Mouse (Mus musculus) liver, adult 2 months (tissue): ENCODE measurements around the gene Sema6b. TPM values are rescaled to one million over a fixed set of nuclear protein-coding genes. Genes with fewer than 3 reads are reported as not detected.
A peak's percentile ranks its signal among the peaks of the same experiment; 100 is the strongest.

Experiments used
- DNase-seq: peaks from one replicate; pipeline ENCODE4 v3.0.0-alpha.2; 2011; ENCODE audit warnings: low read depth, low spot score; ENCODE audit errors: extremely low read depth
- H3K27ac ChIP-seq: fragments of 200-500 bp; replicated peaks from 2 replicates; pipeline ENCODE4 v1.5.1; 2012; ENCODE audit warnings: low read depth, mild to moderate bottlenecking, control low read depth, inconsistent platforms, low read length; ENCODE audit not compliant: insufficient read depth
- H3K27me3 ChIP-seq: fragments of 200-500 bp; 2 replicates; pipeline ENCODE4 v1.6.1; 2012; ENCODE audit warnings: mild to moderate bottlenecking, moderate library complexity, low read length, inconsistent platforms; ENCODE audit not compliant: control insufficient read depth, insufficient read depth
- H3K36me3 ChIP-seq: fragments of 200-500 bp; 2 replicates; pipeline ENCODE4 v1.6.1; 2012; ENCODE audit warnings: low read length, inconsistent platforms; ENCODE audit not compliant: control insufficient read depth, insufficient read depth
- H3K4me1 ChIP-seq: fragments of 200-500 bp; 2 replicates; pipeline ENCODE4 v1.6.1; 2011; ENCODE audit warnings: low read length; ENCODE audit not compliant: control insufficient read depth, insufficient read depth
- H3K4me3 ChIP-seq: fragments of 200-500 bp; 2 replicates; pipeline ENCODE4 v1.5.1; 2011; ENCODE audit warnings: low read depth, mild to moderate bottlenecking, control low read depth, low read length, moderate library complexity; ENCODE audit not compliant: insufficient read depth
- H3K79me2 ChIP-seq: fragments of 200-500 bp; 2 replicates; pipeline ENCODE4 v1.6.1; 2012; ENCODE audit warnings: inconsistent platforms, mild to moderate bottlenecking, low read length, moderate library complexity; ENCODE audit not compliant: control insufficient read depth, insufficient read depth
- H3K9ac ChIP-seq: fragments of 200-500 bp; 2 replicates; pipeline ENCODE4 v1.6.1; 2012; ENCODE audit warnings: low read depth, mild to moderate bottlenecking, control low read depth, inconsistent platforms, low read length
- CTCF ChIP-seq: fragments of 200-500 bp; IDR thresholded peaks from 2 replicates; pipeline ENCODE4 v1.5.1; 2011; ENCODE audit warnings: low read depth, low read length, control low read depth
- POLR2A ChIP-seq: fragments of 200-500 bp; IDR thresholded peaks from 2 replicates; pipeline ENCODE4 v1.6.1; 2011; ENCODE audit warnings: low read length, control low read depth; ENCODE audit not compliant: insufficient read depth; ENCODE audit errors: extremely low read depth
- WGBS: fragments of 180-500 bp; shearing (Covaris S2); methylation state at CpG from one replicate; pipeline ENCODE4 v1.1.7; 2018; 5-methylcytosine and 5-hydroxymethylcytosine counted together
- polyA plus RNA-seq: library from polyadenylated mRNA; depleted of rRNA; stranded (reverse); fragments of >200 nt; gene quantifications from 2 replicates; pipeline ENCODE4 v1.2.3, GENCODE M21; 2012
- total RNA-seq: library from RNA; depleted of rRNA; stranded (reverse); fragments of >200 nt; gene quantifications from 2 replicates; pipeline ENCODE4 v1.2.3, GENCODE M21; 2014

Sema6b gene
- total and polyA plus RNA-seq, 2 experiments = 1.3 to 3.9 TPM

DNA sequence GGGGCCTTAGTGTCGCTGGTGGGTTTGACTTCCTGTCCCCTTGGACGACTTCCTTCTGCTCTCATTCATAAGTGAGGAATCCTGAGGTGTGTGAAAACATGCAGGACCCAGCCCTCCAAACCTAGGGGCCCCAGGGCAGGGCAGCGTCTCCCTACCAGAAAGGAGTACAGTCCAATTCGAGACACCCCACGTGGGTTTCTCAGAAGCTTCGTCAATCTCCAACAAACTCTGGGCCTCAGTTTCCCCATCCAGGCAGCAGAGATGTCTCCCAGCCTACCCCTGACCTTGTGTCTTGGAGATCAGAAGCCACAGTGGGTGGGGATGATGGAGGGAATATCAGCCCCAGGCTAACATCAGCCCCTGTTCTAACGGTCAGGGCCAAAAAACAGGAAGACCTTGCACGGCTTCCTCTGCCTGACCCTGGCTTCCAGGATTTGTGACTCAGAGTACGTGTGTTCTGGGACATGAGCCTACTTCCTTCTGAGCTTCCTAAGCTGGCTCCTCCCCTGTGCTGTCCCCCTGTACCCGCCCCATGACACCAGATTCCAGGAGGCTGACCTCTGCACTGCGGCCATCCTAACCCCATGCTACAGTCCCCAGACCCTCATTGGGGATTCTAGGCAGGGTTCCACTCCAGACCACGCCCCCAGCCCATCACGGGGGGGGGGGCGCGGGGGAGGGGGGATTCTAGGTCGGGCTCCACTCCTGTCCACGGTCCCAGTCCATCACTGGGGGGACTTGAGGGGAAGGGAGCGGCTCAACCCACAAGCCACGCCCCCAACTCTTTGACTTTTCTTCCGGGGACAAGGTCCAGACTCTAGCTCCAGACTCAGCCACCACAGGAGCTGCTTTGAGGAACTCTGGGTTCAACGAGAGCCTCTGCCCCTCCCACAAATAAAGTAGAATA, 6.4 kb downstream of the Sema6b start:
- Histone ChIP-seq H3K79me2 (no peaks in the 10 kb centered on the region), H3K9ac (peak overlapping the region; percentile 26), H3K36me3 (no peaks in the 10 kb centered on the region), H3K4me3 (peak overlapping the region; percentile 30), H3K27me3 (no peaks in the 10 kb centered on the region), H3K4me1 (peaks cover 5% of the 10 kb centered on the region; the same call in 1 of the 2 replicates), H3K27ac (peak overlapping the region; percentile 92)
- DNase-seq = peak; percentile 71
- WGBS = 16% methylated on average over 21 of the region's 21 CpGs
- no peak for TF ChIP-seq CTCF
- TF ChIP-seq POLR2A = no peak

DNA sequence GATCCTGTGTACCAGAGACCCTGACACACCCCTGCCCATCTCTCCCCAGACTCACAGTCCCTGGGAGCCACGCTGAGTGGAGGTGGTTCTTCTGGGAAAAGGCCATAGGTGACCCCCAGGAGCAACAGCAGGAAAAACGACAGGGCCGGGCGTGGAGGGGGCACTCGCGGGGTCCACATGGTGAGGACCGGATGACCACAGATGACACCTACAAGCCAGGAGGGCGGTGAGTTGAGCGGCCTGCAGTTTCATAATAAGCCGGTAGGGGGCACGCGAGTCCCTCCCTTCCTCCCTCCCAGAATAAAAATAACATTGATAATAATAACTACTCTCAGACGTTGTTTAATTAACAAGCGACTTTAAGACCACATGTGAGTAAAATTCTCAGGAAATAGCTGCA, 7.5 kb downstream of the Sema6b start:
- no peaks in the 10 kb centered on the region for H3K79me2 ChIP-seq
- WGBS = 6% methylated on average over 14 of the region's 14 CpGs
- no peak overlapping the region for H3K27ac ChIP-seq
- no peaks in the 10 kb centered on the region for H3K27me3 ChIP-seq
- DNase-seq = no peak
- H3K36me3 ChIP-seq = no peaks in the 10 kb centered on the region
- TF ChIP-seq CTCF (peak; percentile 90), POLR2A (no peak)
- no peak overlapping the region for H3K4me3 ChIP-seq
- H3K9ac ChIP-seq = no peak overlapping the region
- H3K4me1 ChIP-seq = peaks cover 5% of the 10 kb centered on the region; the same call in 1 of the 2 replicates

DNA sequence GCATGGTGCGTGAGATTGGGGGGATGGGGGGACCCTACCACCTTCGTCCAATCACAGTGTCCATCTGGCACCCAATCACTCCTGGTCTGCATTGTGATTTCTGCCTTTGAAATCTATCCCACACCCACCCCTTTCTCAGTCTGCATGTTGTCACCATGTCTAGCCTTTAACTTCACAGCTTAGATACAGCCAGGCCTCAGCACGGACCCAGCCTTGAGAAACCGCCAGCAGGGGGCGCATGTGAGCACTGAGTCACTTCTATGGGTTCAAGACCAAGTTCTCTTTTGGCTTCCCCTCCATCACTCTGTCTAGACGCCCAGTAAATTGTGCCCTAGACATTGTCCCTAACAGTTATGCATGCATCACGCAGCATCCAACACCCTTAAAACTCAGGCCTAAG, 8.3 kb downstream of the Sema6b start:
- Histone ChIP-seq H3K27ac (no peak overlapping the region), H3K9ac (no peak overlapping the region), H3K36me3 (no peaks in the 10 kb centered on the region), H3K27me3 (no peaks in the 10 kb centered on the region), H3K4me3 (no peak overlapping the region), H3K4me1 (peaks cover 5% of the 10 kb centered on the region; the same call in 1 of the 2 replicates), H3K79me2 (no peaks in the 10 kb centered on the region)
- TF ChIP-seq POLR2A = no peak
- TF ChIP-seq CTCF = peak; percentile 88
- WGBS = 48% methylated on average over 7 of the region's 7 CpGs
- peak; percentile 26 for DNase-seq

- TF ChIP-seq POLR2A = no peak
- no peak for TF ChIP-seq CTCF
- H3K36me3 ChIP-seq = no peaks in the 10 kb centered on the region
- WGBS = 96% methylated on average over 10 of the region's 10 CpGs
- peaks cover 5% of the 10 kb centered on the region; the same call in 1 of the 2 replicates for H3K4me1 ChIP-seq
- H3K27me3 ChIP-seq = no peaks in the 10 kb centered on the region
- H3K79me2 ChIP-seq = no peaks in the 10 kb centered on the region
- no peak overlapping the region for H3K27ac ChIP-seq
- DNase-seq = no peak
- no peak overlapping the region for H3K4me3 ChIP-seq
- H3K9ac ChIP-seq = no peak overlapping the region
Observed at GRCm38 (mm10) chr17:56131136-56131535, 9.0 kb downstream of the Sema6b start.

GRCm38 (mm10) chr17:56128246-56128645, 11.9 kb downstream of the Sema6b start:
- DNase-seq = no peak
- Histone ChIP-seq H3K36me3 (no peaks in the 10 kb centered on the region), H3K79me2 (peaks cover 5% of the 10 kb centered on the region; the same call in 1 of the 2 replicates), H3K4me3 (no peak overlapping the region), H3K4me1 (0 out of 2 replicates have a peak, but pooled peaks cover 2% of the 10 kb centered on the region), H3K27ac (no peak overlapping the region), H3K27me3 (no peaks in the 10 kb centered on the region), H3K9ac (no peak overlapping the region)
- 81% methylated on average over 15 of the region's 15 CpGs for WGBS
- TF ChIP-seq POLR2A (no peak), CTCF (no peak)

DNA sequence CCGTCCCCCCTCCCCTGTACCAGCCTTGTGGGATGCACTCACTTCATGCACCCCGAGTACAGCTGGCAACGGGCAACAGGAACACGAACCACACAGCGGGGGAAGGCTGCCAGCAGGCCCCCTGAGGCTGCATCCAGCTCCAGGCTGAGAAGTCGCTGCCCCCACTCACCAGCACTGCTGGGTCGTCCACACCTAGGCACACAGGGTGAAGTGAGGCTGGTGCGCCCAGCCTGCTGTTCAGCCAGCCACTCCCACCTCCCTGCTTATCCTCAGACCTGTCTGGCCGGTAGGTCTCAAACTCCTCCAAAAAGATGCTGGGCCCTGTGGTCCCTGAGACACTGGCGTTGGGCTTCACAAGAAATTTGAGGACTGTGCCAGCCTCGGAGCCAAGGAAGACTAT, 14.0 kb downstream of the Sema6b start:
- Histone ChIP-seq H3K27ac (no peak overlapping the region), H3K27me3 (no peaks in the 10 kb centered on the region), H3K79me2 (peaks cover 5% of the 10 kb centered on the region; the same call in 1 of the 2 replicates), H3K4me3 (no peak overlapping the region), H3K36me3 (no peaks in the 10 kb centered on the region), H3K4me1 (peaks cover 5% of the 10 kb centered on the region), H3K9ac (no peak overlapping the region)
- TF ChIP-seq POLR2A (no peak), CTCF (no peak)
- DNase-seq = no peak
- WGBS = 93% methylated on average over 11 of the region's 11 CpGs
